Mouse (Mus musculus): Measurements from ENCODE around the gene Ppp2r5a.

DNA sequence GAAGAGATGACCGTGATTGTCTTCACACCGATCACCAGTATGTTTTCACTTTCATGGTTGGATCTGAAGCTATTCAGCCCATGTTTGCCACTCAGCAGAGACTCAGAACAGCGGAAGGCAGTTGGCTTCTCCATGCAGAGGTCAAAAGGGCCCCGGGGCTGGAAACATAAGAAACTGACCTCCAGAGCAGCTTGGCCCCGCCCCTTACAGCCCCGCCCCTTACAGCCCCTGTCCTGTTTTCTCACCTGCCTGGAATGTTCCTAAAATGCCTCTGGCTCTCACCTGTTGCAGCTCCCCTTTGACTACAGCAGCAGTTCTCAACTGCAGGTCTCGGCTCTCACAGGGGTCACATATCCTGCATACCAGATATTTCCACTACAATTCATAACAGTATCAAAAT is 29.5 kb upstream of the Ppp2r5a start:
- 0 out of 2 replicates have a peak, but pooled peaks have one; percentile 40 for TF ChIP-seq EP300 (IDR thresholded peaks at IDR 0.05; ENCODE audit: insufficient read depth, low read depth, low read length)
- TF ChIP-seq CTCF (IDR thresholded peaks at IDR 0.05; ENCODE audit: low read depth, low read length): no peak
- TF ChIP-seq POLR2A (IDR thresholded peaks at IDR 0.05; ENCODE audit: insufficient read depth, low read length): no peak
